Mouse (Mus musculus) adrenal gland (tissue): ENCODE results near the gene Gm14744.
"Not testable (repeated sequence)": the region's sequence is repeated elsewhere in the genome, so short reads cannot be mapped to it uniquely, and the experiment has no call there.

Experiments used
- intact Hi-C: fragments of 180-260 bp; cut with DNase I; formaldehyde crosslinking; loops from one replicate; pipeline ENCODE4 v1.15.1; 2025
- long read RNA-seq, 2 experiments: library from polyadenylated mRNA; unstranded; transcript quantifications; one replicate each; pipeline ENCODE4 v2.0.0; 2020; ENCODE audit warnings: borderline replicate concordance in 1 of 2; ENCODE audit not compliant: insufficient replicate concordance in 1 of 2

Gm14744 gene
- long read RNA-seq, experiment 1, result 0 reads
- long read RNA-seq, experiment 2, result 0 reads

DNA sequence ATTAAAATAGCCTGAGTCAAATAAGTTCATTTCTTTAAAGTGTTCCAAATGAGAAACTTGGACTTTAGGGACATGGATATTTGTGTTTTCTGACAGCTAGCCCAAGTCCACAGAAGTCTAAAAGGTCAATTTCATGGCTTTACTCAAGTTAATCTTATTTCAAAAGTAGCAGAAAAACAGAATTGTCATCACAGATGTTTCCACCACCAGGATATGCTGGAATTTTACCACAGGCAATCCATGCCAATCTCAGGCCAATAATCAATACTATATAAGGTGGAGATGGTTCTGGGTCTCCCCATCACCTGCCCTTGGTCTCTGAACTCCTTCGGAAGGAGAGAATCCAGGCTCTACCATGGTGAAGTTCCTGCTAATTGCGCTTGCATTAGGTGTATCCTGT is at the start of gene Gm14744:
TSS of gene Gm14744 (plus strand) at position 301 of the 400 bp plus-strand sequence.
- intact Hi-C loops, result not testable (repeated sequence)

DNA sequence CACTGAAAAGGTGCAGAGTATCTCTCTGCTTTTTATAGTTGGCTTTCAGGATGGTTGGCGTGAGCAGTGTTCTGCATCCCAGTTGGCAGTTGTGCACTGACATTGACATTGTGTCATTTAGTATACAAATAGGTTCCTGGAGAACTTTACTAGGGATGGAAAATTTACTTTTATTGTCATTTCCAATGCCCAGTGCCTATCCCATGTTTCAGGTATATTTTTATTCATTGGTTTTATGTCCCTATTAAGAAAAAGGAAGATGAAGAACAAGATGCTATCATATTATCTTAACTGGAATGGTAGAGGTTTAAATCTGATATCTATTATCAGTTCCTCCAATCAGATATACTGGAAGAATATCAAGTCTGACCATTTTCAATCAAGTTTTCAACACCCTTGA is 11.0 kb upstream of the Gm14744 start, which contains the start of gene Pbsn:
TSS of gene Pbsn (minus strand) at position 101 of the 400 bp plus-strand sequence.
- intact Hi-C loops, result no loop called here

DNA sequence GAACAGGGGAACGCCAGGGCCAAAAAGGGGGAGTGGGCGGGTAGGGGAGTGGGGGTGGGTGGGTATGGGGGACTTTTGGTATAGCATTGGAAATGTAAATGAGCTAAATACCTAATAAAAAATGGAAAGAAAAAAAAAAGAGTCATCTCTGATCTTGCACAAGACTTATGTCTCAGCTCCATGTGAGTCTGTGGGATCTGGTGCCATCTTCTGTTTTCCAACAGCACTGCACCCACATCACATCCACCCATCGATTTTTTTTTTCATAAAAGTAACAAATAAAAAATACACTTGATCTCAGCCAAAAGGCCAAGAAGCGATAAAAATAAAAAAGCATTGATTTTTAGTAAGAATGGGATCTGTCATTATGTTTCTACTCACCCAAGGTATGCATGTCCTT is 15.5 kb downstream of the Gm14744 start:
- intact Hi-C loops, result not testable (repeated sequence)
